Mouse (Mus musculus) lung, postnatal 0 days (tissue): ENCODE results near the gene Gnl3l. TPM values are rescaled to one million over a fixed set of nuclear protein-coding genes. Genes with fewer than 3 reads are reported as not detected.
A peak's percentile ranks its signal among the peaks of the same experiment; 100 is the strongest.

Source experiments
- ATAC-seq: fragments of 200-750 bp; cut with Nextera tagmentation; 2 replicates; pipeline ENCODE4 v1.8.0; 2017; ENCODE audit warnings: moderate library complexity
- DNase-seq: peaks from one replicate; pipeline ENCODE4 v3.0.0-alpha.2; 2016; ENCODE audit warnings: low spot score
- H3K27ac ChIP-seq: fragments of 300-500 bp; sonication (generic); 2 replicates; pipeline ENCODE4 v1.5.1; 2014; ENCODE audit warnings: antibody characterized with exemption, mild to moderate bottlenecking, low read length, mixed read lengths
- H3K27me3 ChIP-seq: fragments of 300-500 bp; sonication (generic); replicated peaks from 2 replicates; pipeline ENCODE4 v1.6.1; 2014; ENCODE audit warnings: low read length, mixed read lengths; ENCODE audit not compliant: insufficient read depth
- H3K36me3 ChIP-seq: fragments of 300-500 bp; sonication (generic); 2 replicates; pipeline ENCODE4 v1.6.1; 2014; ENCODE audit warnings: low read length, mixed read lengths; ENCODE audit not compliant: insufficient read depth
- H3K4me1 ChIP-seq: fragments of 300-500 bp; sonication (generic); 2 replicates; pipeline ENCODE4 v1.6.1; 2014; ENCODE audit warnings: antibody characterized with exemption, low read depth, low read length, mixed read lengths; ENCODE audit not compliant: insufficient read depth
- H3K4me2 ChIP-seq: fragments of 300-500 bp; sonication (generic); replicated peaks from 2 replicates; pipeline ENCODE4 v1.6.1; 2014; ENCODE audit warnings: low read depth, mild to moderate bottlenecking, low read length, moderate library complexity, mixed read lengths
- H3K4me3 ChIP-seq: fragments of 300-500 bp; sonication (generic); 2 replicates; pipeline ENCODE4 v1.5.1; 2014; ENCODE audit warnings: low read depth, low read length
- H3K9ac ChIP-seq: fragments of 300-500 bp; sonication (generic); replicated peaks from 2 replicates; pipeline ENCODE4 v1.6.1; 2014; ENCODE audit warnings: low read depth, mild to moderate bottlenecking
- H3K9me3 ChIP-seq: fragments of 300-500 bp; sonication (generic); 2 replicates; pipeline ENCODE4 v1.6.1; 2016; ENCODE audit warnings: low read length, mixed read lengths
- CTCF ChIP-seq: IDR thresholded peaks from 2 replicates; pipeline ENCODE4 v1.5.1; 2016; ENCODE audit warnings: antibody characterized with exemption, mild to moderate bottlenecking
- EP300 ChIP-seq: IDR thresholded peaks from 2 replicates; pipeline ENCODE4 v1.6.1; 2016; ENCODE audit warnings: antibody characterized with exemption, mild to moderate bottlenecking, control low read depth
- WGBS: fragments of 180-500 bp; shearing (Covaris S2); extraction: QIAGEN DNeasy Blood & Tissue Kit; methylation state at CpG from one replicate; pipeline ENCODE4 v1.1.7; 2014; 5-methylcytosine and 5-hydroxymethylcytosine counted together
- polyA plus RNA-seq: library from polyadenylated mRNA; unstranded; fragments of >200 nt; fragmentation: Nextera tagmentation; extraction: Ambion mirVana; gene quantifications from 2 replicates; pipeline ENCODE4 v1.2.1, GENCODE M21; 2015

Gene Gnl3l
- polyA plus RNA-seq, 1 experiment from 2014 or later: 11.9 TPM

DNA sequence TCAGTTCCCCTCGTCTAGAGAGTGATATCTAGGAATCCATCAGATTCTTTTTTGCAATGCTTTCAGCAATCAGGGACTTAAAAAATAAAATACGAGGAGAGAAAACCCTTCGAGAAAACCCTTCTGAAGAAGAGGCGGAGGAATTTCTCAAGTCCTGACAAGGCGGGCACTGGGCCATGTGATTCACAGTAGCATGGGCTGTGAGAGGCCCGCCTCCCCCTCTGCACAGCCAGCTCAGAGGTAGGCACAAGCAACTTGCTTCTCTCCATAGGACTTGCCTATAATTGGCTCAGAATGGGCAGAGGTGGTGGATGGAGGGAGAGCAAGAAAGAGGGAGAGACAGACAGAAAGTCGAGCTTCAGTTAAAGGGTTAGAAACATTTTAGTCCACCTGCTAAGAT, 33.2 kb upstream of the Gnl3l start:
- no peak for ATAC-seq
- DNase-seq: peak; percentile 35
- Histone ChIP-seq H3K9me3 (no peaks in the 10 kb centered on the region), H3K4me3 (no peak overlapping the region), H3K27me3 (no peaks in the 10 kb centered on the region), H3K9ac (no peak overlapping the region), H3K27ac (no peak overlapping the region), H3K4me2 (no peak overlapping the region), H3K4me1 (no peaks in the 10 kb centered on the region; the same call in 1 of the 2 replicates), H3K36me3 (no peaks in the 10 kb centered on the region)
- WGBS: 58% methylated on average over 7 of the region's 7 CpGs
- TF ChIP-seq CTCF: no peak
- no peak for TF ChIP-seq EP300

- WGBS: 62% methylated on average over 8 of the region's 8 CpGs
- H3K36me3 ChIP-seq: no peaks in the 10 kb centered on the region
- no peak overlapping the region for H3K27ac ChIP-seq
- no peak for DNase-seq
- ATAC-seq: no peak
- no peak overlapping the region for H3K4me2 ChIP-seq
- H3K9me3 ChIP-seq: no peaks in the 10 kb centered on the region
- H3K9ac ChIP-seq: no peak overlapping the region
- H3K4me1 ChIP-seq: no peaks in the 10 kb centered on the region; the same call in 1 of the 2 replicates
- H3K4me3 ChIP-seq: no peak overlapping the region
- TF ChIP-seq EP300 (no peak), CTCF (no peak)
- H3K27me3 ChIP-seq: no peaks in the 10 kb centered on the region
Observed at GRCm38 (mm10) chrX:151049661-151050215, 32.6 kb upstream of the Gnl3l start.

DNA sequence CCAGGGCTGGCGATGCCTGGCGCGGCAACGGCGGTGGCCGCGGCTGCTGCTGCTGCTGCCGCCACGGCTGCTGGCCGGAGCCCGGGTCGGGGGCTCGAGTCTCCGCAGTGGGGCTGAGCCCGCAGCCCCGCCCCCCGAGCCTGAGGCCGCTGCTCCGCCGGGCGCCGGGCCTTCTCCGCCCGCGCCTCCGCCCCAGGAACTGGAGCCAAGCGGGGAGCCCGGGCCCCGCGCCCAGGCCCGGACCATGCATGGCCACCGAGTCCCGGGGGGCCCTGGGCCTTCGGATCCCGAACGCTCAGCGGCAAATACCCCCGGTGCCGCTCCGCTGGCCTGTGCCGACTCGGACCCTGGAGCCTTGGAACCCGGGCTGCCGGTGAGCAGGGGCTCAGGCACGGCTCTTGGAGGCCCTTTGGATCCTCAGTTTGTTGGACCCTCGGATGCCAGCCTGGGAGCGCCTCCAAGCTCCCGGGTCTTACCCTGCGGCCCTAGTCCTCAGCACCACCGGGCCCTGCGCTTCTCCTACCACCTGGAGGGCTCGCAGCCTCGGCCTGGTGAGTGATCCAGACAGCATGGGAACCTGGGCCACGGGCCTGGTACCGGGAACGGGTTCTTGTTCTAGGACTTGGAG, 30.4 kb upstream of the Gnl3l start:
- peak overlapping the region; percentile 32; the same call in 1 of the 2 replicates for H3K27ac ChIP-seq
- no peaks in the 10 kb centered on the region for H3K36me3 ChIP-seq
- peak; percentile 60 for ATAC-seq
- H3K9ac ChIP-seq: peak overlapping the region; percentile 43
- DNase-seq: no peak
- H3K4me3 ChIP-seq: peak overlapping the region; percentile 55
- no peaks in the 10 kb centered on the region for H3K9me3 ChIP-seq
- peak overlapping the region; percentile 67 for H3K4me2 ChIP-seq
- H3K4me1 ChIP-seq: no peaks in the 10 kb centered on the region; the same call in 1 of the 2 replicates
- 16% methylated on average over 30 of the region's 56 CpGs for WGBS
- TF ChIP-seq CTCF (no peak), EP300 (no peak)
- H3K27me3 ChIP-seq: no peaks in the 10 kb centered on the region

GRCm38 (mm10) chrX:151046777-151047430, 29.8 kb upstream of the Gnl3l start:
- DNase-seq (peak; percentile 85), ATAC-seq (peak; percentile 91)
- WGBS: 18% methylated on average over 18 of the region's 62 CpGs
- peak overlapping the region; percentile 55 for H3K4me3 ChIP-seq
- peak overlapping the region; percentile 43 for H3K9ac ChIP-seq
- no peak for TF ChIP-seq CTCF
- no peak for TF ChIP-seq EP300
- H3K9me3 ChIP-seq: no peaks in the 10 kb centered on the region
- H3K4me1 ChIP-seq: no peaks in the 10 kb centered on the region; the same call in 1 of the 2 replicates
- H3K36me3 ChIP-seq: no peaks in the 10 kb centered on the region
- H3K27ac ChIP-seq: peak overlapping the region; percentile 32; the same call in 1 of the 2 replicates
- H3K27me3 ChIP-seq: no peaks in the 10 kb centered on the region
- H3K4me2 ChIP-seq: peak overlapping the region; percentile 67

DNA sequence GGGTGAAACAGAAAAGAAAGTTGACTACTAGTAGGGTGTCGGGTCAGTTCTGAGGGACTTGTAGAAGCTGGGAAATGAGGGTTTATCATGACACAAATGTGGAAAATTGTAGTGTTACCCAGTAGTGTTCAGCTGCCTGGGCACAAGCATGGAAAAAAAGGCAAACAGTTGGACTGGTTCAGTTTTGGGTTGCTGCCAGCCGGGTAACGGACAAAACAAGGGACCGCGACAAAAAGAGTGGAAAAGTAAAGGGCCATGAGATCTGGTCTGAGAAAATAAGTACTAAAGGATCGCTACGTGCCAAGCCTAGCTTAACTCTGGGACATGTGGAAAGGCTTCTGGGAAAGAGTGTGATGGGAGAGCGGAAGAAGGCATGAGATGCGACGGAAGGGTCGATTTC, 29.2 kb upstream of the Gnl3l start:
- no peak for TF ChIP-seq EP300
- TF ChIP-seq CTCF: no peak
- 32% methylated on average over 11 of the region's 11 CpGs for WGBS
- Histone ChIP-seq H3K4me3 (peak overlapping the region; percentile 55), H3K9ac (no peak overlapping the region), H3K4me1 (no peaks in the 10 kb centered on the region; the same call in 1 of the 2 replicates), H3K27me3 (no peaks in the 10 kb centered on the region), H3K27ac (no peak overlapping the region), H3K4me2 (peak overlapping the region; percentile 67), H3K36me3 (no peaks in the 10 kb centered on the region), H3K9me3 (no peaks in the 10 kb centered on the region)
- no peak for ATAC-seq
- DNase-seq: no peak

GRCm38 (mm10) chrX:151045850-151046249, 28.7 kb upstream of the Gnl3l start, which contains the start of gene Fgd1:
TSS of gene Fgd1 (plus strand) at chrX:151046150.
- TF ChIP-seq EP300 (no peak), CTCF (no peak)
- Histone ChIP-seq H3K4me3 (peak within 1 kb of the TSS; percentile 55), H3K27ac (peak within 1 kb of the TSS; percentile 32; the same call in 1 of the 2 replicates), H3K9me3 (no peaks in the 10 kb centered on the region), H3K4me1 (no peaks in the 10 kb centered on the region; the same call in 1 of the 2 replicates), H3K36me3 (no peaks in the 10 kb centered on the region), H3K9ac (peak within 1 kb of the TSS; percentile 43; the same call in 1 of the 2 replicates), H3K4me2 (peak within 1 kb of the TSS; percentile 67), H3K27me3 (no peaks in the 10 kb centered on the region)
- no peak for DNase-seq
- no peak for ATAC-seq
- WGBS: 94% methylated on average over 8 of the region's 8 CpGs
